Mouse (Mus musculus) E14TG2a.4 (cell line): ENCODE results near the gene Cnksr1.
A peak's percentile ranks its signal among the peaks of the same experiment; 100 is the strongest.

Source experiments
- H3K27me3 ChIP-seq: 2 replicates; pipeline ENCODE4 v1.6.1; 2014; ENCODE audit warnings: low read length, control low read depth; ENCODE audit not compliant: insufficient read depth
- H3K36me3 ChIP-seq: 2 replicates; pipeline ENCODE4 v1.6.1; 2014; ENCODE audit warnings: low read length, control low read depth; ENCODE audit not compliant: insufficient read depth
- H3K4me1 ChIP-seq: replicated peaks from 2 replicates; pipeline ENCODE4 v1.6.1; 2014; ENCODE audit warnings: low read depth, low read length, control low read depth
- H3K4me3 ChIP-seq: replicated peaks from 2 replicates; pipeline ENCODE4 v1.5.1; 2014; ENCODE audit warnings: mild to moderate bottlenecking, low read length
- H3K9me3 ChIP-seq: 2 replicates; pipeline ENCODE4 v1.6.1; 2014; ENCODE audit warnings: low read length, control low read depth
- CTCF ChIP-seq: conservative IDR thresholded peaks from 2 replicates; pipeline ENCODE4 v1.5.1; 2014; ENCODE audit warnings: low read length
- NANOG ChIP-seq: IDR thresholded peaks from 2 replicates; pipeline ENCODE4 v1.6.1; 2014; ENCODE audit warnings: borderline replicate concordance, low read length, mixed read lengths
- POU5F1 ChIP-seq: IDR thresholded peaks from 2 replicates; pipeline ENCODE4 v1.6.1; 2014; ENCODE audit warnings: low read length, borderline replicate concordance

Gene Cnksr1

DNA sequence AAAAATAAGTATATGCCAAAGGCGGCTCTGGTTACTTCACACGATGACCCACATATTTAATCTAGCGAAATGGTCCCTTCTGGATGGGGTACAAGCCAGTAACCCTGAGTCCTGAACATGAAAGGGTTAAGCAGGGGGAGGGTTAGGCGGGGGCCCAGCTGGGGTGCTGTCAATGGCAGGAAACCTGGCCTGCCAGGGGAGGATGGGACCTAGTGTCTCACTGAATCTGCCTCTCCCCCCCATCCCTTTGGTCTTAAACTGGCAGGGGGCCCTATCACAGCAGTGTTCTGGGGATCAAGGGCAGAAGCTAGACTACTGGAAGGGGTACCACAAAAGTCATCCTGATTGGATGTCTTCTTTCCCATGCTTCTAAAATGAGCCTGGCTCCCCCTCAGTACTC, 17.7 kb upstream of the Cnksr1 start:
- H3K4me3 ChIP-seq, result peak overlapping the region; percentile 41
- no peaks in the 10 kb centered on the region for H3K9me3 ChIP-seq
- H3K4me1 ChIP-seq, result peaks cover 74% of the 10 kb centered on the region
- peaks cover 36% of the 10 kb centered on the region for H3K27me3 ChIP-seq
- no peaks in the 10 kb centered on the region for H3K36me3 ChIP-seq
- no peak for TF ChIP-seq NANOG
- no peak for TF ChIP-seq POU5F1
- no peak for TF ChIP-seq CTCF

DNA sequence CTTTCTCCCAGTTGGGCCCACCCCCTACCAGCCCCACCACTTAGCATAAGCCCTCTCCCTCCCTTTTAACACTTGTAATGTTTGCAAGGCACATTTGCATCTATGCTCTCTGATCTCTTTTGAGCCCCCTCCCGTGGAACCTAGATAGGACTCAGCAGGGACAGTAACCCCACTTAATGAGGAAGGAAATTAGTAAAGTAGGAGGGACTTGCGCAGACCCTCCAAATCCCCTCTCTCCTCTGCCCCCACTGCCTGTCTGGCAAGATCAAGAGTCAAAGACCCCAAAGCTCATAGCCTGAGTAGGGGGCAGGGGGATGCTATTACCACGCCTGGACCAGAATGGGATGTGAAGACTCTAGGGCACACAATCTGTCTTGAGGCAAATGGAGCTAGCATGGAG, 16.6 kb upstream of the Cnksr1 start:
- Histone ChIP-seq H3K4me3 (no peak overlapping the region), H3K4me1 (peaks cover 84% of the 10 kb centered on the region), H3K27me3 (peaks cover 46% of the 10 kb centered on the region), H3K9me3 (no peaks in the 10 kb centered on the region), H3K36me3 (no peaks in the 10 kb centered on the region)
- no peak for TF ChIP-seq NANOG
- TF ChIP-seq POU5F1, result no peak
- no peak for TF ChIP-seq CTCF

DNA sequence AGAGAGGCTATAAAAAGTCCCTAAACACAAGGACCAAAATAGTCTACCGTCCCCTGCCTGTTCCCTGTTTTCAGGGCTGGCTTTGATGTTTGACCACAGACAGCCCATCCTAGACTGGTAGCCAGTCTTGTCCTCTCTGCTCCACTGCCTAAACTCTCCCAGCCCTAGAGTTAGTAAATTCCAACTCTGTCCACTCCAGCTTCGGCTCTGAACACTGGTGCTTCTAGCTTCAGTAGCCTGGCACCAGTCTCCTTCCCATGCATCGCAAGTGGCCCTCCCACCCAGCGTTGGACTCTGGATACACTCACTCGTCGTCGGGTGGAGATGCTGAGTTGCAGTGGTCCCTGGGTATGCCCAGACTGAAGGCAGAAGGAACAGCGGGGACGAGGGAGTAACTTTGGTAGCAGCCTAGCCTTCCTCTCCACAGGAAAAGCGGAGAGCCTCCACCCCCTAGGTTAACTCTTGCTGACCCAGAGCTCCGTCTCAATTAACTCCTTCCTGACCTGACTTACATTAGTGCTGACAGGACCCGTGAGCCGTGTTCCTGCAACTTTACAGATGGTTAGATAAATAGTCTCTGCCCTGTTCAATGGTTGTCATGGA, 15.6 kb upstream of the Cnksr1 start, which contains the start of gene Grrp1:
Grrp1 (minus strand) TSS at position 385 of the 603 bp plus-strand sequence.
- Histone ChIP-seq H3K4me3 (peak within 1 kb of the TSS; percentile 78), H3K4me1 (peaks cover 92% of the 10 kb centered on the region), H3K27me3 (peaks cover 56% of the 10 kb centered on the region), H3K9me3 (no peaks in the 10 kb centered on the region), H3K36me3 (no peaks in the 10 kb centered on the region)
- TF ChIP-seq CTCF, result no peak
- TF ChIP-seq NANOG, result no peak
- no peak for TF ChIP-seq POU5F1

GRCm38 (mm10) chr4:134252911-134253721, 14.9 kb upstream of the Cnksr1 start:
- peaks cover 89% of the 10 kb centered on the region for H3K4me1 ChIP-seq
- H3K4me3 ChIP-seq, result peak overlapping the region; percentile 78
- TF ChIP-seq POU5F1 (no peak), CTCF (no peak), NANOG (no peak)

GRCm38 (mm10) chr4:134252131-134252910, 14.1 kb upstream of the Cnksr1 start:
- Histone ChIP-seq H3K27me3 (peaks cover 71% of the 10 kb centered on the region), H3K4me1 (peaks cover 89% of the 10 kb centered on the region), H3K9me3 (no peaks in the 10 kb centered on the region), H3K4me3 (peak overlapping the region; percentile 78), H3K36me3 (no peaks in the 10 kb centered on the region)
- TF ChIP-seq NANOG (no peak), CTCF (no peak), POU5F1 (no peak)

More at GRCm38 (mm10) chr4:134252911-134253721, 14.9 kb upstream of the Cnksr1 start:
- no peaks in the 10 kb centered on the region for H3K9me3 ChIP-seq
- H3K36me3 ChIP-seq, result no peaks in the 10 kb centered on the region
- H3K27me3 ChIP-seq, result peaks cover 63% of the 10 kb centered on the region

DNA sequence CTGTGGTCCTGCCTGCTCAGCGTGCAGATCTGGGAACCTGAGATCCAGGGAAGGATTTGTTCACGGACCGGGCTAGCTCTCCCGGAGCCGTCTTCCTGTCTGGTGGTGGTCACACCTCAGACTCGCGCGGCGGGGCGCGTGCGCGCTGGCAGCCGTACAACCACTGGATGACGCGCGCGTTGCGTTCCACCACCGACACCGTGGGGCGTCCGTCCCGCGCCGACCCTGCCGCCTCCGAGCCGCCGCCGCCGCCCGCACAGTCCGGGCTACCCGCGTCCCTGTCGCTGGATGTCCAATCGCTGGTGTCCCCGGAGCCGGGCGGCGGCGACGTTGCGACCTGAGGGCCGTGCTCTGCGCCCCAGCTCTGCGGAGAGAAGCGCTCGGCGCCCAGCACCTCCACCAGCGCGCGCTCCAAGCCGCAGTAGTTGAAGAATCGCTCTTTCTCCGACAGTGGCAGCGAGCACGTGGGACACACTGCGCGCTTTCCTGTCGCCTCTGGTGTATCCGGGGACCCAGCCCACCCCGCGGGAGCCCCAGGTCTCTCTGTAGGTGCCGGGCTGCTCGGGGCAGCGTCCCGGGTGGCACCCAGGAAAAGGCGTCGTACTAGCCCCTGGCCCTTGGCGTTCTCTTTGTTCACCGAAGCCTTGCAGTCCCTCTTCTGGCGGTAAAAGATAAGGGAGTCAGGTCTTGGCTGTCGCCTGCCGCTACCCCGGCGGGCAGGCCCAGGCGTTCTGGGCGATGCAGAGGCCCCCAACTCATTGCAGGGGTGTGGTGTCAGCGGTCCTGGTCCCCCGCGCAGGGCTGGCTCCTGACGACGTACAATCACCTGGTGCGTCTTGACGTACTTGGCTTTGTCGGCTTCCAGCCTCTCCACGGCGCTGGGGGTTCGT, 13.3 kb upstream of the Cnksr1 start:
- no peaks in the 10 kb centered on the region for H3K36me3 ChIP-seq
- peaks cover 89% of the 10 kb centered on the region for H3K4me1 ChIP-seq
- peak overlapping the region; percentile 78 for H3K4me3 ChIP-seq
- TF ChIP-seq CTCF, result no peak
- TF ChIP-seq NANOG, result no peak
- no peak for TF ChIP-seq POU5F1
- H3K27me3 ChIP-seq, result peaks cover 80% of the 10 kb centered on the region
- H3K9me3 ChIP-seq, result no peaks in the 10 kb centered on the region

DNA sequence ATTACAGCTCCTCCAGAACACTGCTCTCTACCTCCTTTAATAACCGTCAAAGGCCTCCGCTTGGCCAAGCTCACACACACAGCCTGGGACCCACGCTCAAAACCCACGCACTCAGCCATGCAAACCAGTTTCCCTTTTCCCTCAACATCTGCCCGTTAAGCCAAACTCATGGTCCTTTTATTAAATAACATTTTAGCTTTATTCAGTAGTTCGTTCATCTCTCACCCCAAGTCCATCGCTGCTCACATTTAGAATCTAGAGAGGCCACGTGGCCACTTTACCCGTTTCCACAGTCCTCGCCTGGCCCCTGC, 12.7 kb upstream of the Cnksr1 start:
- TF ChIP-seq POU5F1, result no peak
- no peak for TF ChIP-seq CTCF
- TF ChIP-seq NANOG, result no peak
- H3K4me1 ChIP-seq, result peaks cover 89% of the 10 kb centered on the region
- no peaks in the 10 kb centered on the region for H3K36me3 ChIP-seq
- H3K9me3 ChIP-seq, result no peaks in the 10 kb centered on the region
- peaks cover 83% of the 10 kb centered on the region for H3K27me3 ChIP-seq
- peak overlapping the region; percentile 78 for H3K4me3 ChIP-seq

DNA sequence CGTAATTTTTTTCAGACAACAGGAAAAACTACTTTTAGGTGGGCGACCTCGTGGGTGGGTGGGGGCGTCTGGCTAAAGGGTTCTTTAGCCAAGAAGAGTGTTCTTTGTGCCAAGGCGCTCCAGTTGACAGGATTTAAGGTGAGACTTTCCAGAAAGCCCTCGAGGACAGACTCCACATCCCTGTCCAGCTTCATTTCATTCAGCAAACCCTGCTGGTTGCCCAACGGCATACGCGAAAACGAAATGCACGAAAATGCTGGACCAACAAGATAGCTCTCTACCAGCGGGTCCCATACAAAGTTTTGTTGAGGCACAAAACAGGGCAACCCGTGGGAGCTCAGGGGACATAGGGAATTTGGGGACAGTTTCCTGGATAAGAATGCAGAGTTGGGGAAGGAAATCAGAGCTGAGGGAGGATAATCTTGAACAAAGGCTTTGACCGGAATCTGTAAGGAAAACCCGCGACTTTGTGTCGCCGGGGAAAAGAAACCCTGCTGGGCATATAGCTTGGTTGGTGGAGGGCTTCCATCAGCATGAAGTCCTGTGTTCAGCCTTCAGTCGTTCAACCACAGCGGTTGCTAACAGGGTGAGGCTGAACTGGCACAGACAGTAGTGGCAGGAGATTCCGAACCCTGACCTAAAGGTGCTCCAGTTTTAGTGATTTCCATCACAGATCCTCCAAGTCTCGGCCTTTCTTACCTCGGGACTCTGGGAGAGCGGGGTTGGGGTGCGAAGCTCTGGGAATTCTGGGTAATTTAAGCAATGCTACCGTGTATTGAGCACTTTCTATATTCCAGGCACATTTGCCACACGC, 12.1 kb upstream of the Cnksr1 start:
- Histone ChIP-seq H3K9me3 (no peaks in the 10 kb centered on the region), H3K4me3 (peak overlapping the region; percentile 78), H3K27me3 (peaks cover 83% of the 10 kb centered on the region), H3K36me3 (no peaks in the 10 kb centered on the region), H3K4me1 (peaks cover 87% of the 10 kb centered on the region)
- TF ChIP-seq NANOG (no peak), CTCF (no peak), POU5F1 (no peak)
